Mouse (Mus musculus): ENCODE measurements around the gene Ube2i. TPM values are rescaled to one million over a fixed set of nuclear protein-coding genes. Genes with fewer than 3 reads are reported as not detected.
A peak's percentile ranks its signal among the peaks of the same experiment; 100 is the strongest.
"Not testable (repeated sequence)": the region's sequence is repeated elsewhere in the genome, so short reads cannot be mapped to it uniquely, and the experiment has no call there.

The Ube2i gene
- polyA plus RNA-seq, 1 experiment from 2014 or later, result 459 TPM

DNA sequence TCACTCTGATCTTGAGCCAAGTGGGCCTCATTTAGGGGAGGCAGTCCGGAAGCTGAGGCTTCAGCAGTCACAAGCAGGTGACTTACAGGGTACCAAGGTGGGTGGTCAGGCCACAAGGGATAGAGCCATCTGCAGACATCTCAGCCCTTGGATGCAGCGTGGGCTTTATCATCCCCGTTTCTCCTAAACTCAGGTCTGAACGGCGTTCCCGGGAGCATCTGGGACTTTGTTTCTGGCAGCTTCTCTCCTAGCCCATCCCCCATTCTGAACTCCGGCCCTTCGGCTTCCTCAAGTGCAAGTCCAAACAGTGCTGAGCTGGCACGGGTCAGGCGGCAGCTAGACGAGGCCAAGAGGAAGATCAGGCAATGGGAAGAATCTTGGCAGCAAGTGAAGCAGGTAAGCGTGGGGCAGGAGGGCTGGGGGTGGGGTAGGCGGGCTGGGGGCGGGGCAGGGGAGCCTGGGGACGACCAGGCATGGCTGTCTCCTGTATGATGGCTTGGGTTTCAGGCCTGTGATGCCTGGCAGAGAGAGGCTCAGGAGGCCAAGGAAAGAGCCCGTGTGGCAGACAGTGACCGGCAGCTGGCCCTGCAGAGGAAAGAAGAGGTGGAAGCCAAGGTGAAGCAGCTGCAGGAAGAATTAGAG is 44.3 kb downstream of the Ube2i start:
- H3K36me3 ChIP-seq, result peaks cover 49% of the 10 kb centered on the region

DNA sequence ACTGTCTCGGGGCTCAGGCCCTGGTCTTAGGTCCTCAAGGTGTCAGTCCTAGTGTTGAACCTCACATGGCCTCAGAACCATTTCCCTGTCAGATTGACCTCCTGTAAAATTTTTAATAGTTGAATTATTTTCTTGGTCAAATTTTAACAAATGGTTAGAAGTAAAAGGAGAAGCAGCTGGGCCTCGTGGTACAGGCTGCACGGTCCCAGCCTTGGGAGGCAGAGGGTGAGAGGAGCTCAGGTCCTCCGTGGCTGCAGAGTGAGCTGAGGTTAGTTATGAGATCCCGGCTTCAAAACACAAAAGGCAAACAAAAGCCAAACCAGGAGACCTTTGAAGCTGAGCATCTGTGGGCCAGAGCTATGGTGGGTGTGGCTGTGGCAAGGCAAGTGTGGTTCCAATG is 46.4 kb downstream of the Ube2i start:
- no peak overlapping the region for H3K27ac ChIP-seq (ENCODE audit: poor library complexity, severe bottlenecking)
- no peaks in the 10 kb centered on the region for H3K9me3 ChIP-seq (replicated peaks)
- H3K4me2 ChIP-seq, result no peak overlapping the region
- 89% methylated on average over 5 of the region's 5 CpGs for WGBS
- no peaks in the 10 kb centered on the region for H3K4me1 ChIP-seq (replicated peaks)
- no peaks in the 10 kb centered on the region for H3K27me3 ChIP-seq (replicated peaks)
- no peak overlapping the region for H3K9ac ChIP-seq
- peaks cover 41% of the 10 kb centered on the region for H3K36me3 ChIP-seq
- ATAC-seq (ENCODE audit: insufficient number of reproducible peaks, low FRiP score), result no peak
- no peak overlapping the region for H3K4me3 ChIP-seq

More for the DNA sequence above, 44.3 kb downstream of the Ube2i start:
- H3K9ac ChIP-seq; H3K27ac ChIP-seq (ENCODE audit: poor library complexity, severe bottlenecking); H3K9me3 ChIP-seq (replicated peaks); H3K4me3 ChIP-seq; H3K27me3 ChIP-seq (replicated peaks); H3K4me1 ChIP-seq (replicated peaks); ATAC-seq (ENCODE audit: insufficient number of reproducible peaks, low FRiP score); H3K4me2 ChIP-seq: not testable (repeated sequence)
- WGBS, result 80% methylated on average over 17 of the region's 17 CpGs

DNA sequence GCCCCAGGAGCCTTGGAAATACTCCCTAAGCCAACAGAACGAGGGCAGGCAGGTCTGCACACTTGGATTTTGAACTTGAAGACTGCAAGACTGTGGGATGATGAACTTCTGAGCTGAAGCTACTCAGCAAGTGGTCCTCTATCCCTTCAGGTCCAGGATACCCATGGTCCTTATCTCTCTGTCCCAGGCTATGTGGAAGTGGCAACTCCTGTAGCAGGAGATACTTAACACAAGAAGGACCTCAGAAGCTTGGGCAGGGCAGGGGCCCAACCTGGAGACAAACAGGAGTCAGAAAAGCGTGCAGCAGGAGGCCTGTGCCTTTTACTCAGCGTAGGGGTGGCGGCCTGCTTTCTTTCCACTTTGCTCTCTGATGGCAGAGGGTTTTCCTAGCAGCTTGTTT is 48.8 kb downstream of the Ube2i start:
- Histone ChIP-seq H3K27me3 (replicated peaks) (no peaks in the 10 kb centered on the region), H3K4me1 (replicated peaks) (peaks cover 16% of the 10 kb centered on the region), H3K4me3 (no peak overlapping the region), H3K36me3 (peaks cover 31% of the 10 kb centered on the region), H3K9me3 (replicated peaks) (no peaks in the 10 kb centered on the region), H3K4me2 (no peak overlapping the region), H3K9ac (no peak overlapping the region), H3K27ac (ENCODE audit: poor library complexity, severe bottlenecking) (no peak overlapping the region)
- 78% methylated on average over 4 of the region's 4 CpGs for WGBS
- ATAC-seq (ENCODE audit: insufficient number of reproducible peaks, low FRiP score), result no peak

DNA sequence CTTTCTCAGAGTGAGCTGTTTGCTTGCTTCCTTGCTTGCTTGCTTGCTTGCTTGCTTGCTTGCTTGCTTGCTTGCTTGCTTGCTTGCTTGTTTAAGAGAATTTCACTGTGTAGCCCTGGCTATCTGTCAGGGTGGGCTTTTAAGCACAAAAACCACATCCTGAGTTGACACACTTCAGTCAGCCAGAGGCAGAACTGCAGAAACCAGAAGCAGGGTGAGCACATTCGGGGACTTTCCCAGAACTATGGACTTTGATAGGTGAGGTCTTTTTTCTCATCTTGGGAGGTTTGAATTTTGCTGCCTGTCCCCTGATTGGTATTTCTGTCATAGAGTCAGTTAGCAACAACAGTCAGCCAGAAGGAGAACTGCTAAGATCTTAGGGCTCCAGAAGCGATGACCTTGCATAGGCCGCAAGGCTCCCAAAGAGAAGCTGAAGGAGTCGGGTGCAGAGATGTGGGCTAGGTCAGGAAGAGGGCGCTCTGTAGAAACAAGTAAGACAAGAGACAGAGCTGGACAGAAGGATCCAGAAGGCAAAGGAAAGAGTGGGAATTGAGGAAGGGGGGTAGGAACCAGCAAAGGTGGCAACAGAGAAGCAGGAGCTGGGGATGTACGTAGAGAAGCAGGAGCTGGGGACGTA is 49.7 kb downstream of the Ube2i start:
- ATAC-seq (ENCODE audit: insufficient number of reproducible peaks, low FRiP score), result no peak
- Histone ChIP-seq H3K4me1 (replicated peaks) (peaks cover 16% of the 10 kb centered on the region), H3K27me3 (replicated peaks) (no peaks in the 10 kb centered on the region), H3K27ac (ENCODE audit: poor library complexity, severe bottlenecking) (peak overlapping the region; percentile 10; the same call in 1 of the 2 replicates), H3K36me3 (peaks cover 24% of the 10 kb centered on the region), H3K9me3 (replicated peaks) (no peaks in the 10 kb centered on the region), H3K4me2 (peak overlapping the region; percentile 37), H3K9ac (no peak overlapping the region), H3K4me3 (peak overlapping the region; percentile 7; the same call in 1 of the 2 replicates)
- WGBS, result 82% methylated on average over 7 of the region's 7 CpGs

DNA sequence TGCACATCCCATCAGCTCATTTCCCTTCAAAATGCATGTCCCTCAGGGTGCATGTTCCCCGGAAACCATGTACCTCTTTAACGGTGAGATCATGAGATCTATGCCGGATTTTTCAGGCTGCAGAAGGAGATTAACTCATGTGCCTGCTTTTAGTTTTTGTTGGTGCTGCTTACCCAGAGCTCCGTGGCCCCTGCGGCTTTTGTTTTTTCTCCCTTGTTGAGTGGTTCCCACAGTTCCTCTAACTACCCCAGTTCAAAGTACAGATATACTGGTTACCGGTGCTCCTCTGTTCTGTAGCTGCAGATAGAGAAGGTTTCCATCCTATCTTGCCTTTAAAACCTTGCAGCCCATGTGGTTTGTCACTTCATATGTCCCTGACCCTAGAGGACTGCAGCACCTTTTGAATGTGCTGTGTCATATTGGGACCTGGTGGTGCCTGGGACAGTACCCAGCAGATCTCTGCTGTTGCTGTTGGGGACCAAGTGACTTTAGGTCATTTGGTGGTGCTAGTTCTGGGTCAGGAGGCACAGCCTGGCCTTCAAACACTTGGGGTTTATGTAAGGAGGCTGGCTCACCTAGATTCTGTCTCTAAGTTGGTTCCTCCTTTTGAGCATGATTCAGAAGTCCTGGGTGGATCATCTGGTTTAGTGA is 51.3 kb downstream of the Ube2i start:
- peak overlapping the region; percentile 76 for H3K27ac ChIP-seq (ENCODE audit: poor library complexity, severe bottlenecking)
- H3K4me1 ChIP-seq (replicated peaks), result peaks cover 16% of the 10 kb centered on the region
- peak overlapping the region; percentile 92 for H3K4me2 ChIP-seq
- 41% methylated on average over 6 of the region's 6 CpGs for WGBS
- ATAC-seq (ENCODE audit: insufficient number of reproducible peaks, low FRiP score), result peak; percentile 70
- H3K4me3 ChIP-seq, result peak overlapping the region; percentile 56
- H3K9me3 ChIP-seq (replicated peaks), result no peaks in the 10 kb centered on the region
- H3K9ac ChIP-seq, result peak overlapping the region; percentile 28; the same call in 1 of the 2 replicates
- peaks cover 31% of the 10 kb centered on the region for H3K36me3 ChIP-seq
- H3K27me3 ChIP-seq (replicated peaks), result no peaks in the 10 kb centered on the region

DNA sequence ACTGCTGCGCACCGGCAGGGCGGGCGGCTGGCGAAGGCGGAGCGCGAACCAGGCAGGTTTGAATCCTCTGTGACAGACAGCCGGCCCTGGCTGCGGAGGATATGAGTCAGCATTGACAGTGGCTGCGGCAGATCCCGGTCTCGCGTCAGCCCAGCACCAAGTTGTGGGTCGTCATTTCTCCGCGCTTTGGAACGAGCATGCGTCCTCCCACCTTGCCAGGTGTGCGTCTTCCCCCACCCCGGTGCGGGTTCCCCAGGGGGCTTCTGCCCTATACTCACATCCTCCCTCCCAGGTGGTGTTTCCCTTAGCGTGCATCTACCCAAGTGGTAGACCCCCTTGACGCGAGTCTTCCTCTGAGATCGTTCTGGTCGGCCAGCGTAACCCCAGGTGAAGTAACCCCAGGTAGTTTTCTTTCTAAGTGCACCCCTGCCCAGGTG is 51.9 kb downstream of the Ube2i start:
- peak overlapping the region; percentile 28; the same call in 1 of the 2 replicates for H3K9ac ChIP-seq
- not testable (repeated sequence) for H3K27me3 ChIP-seq (replicated peaks); H3K9me3 ChIP-seq (replicated peaks)
- H3K4me3 ChIP-seq, result peak overlapping the region; percentile 56
- H3K4me2 ChIP-seq, result peak overlapping the region; percentile 92
- WGBS, result 11% methylated on average over 16 of the region's 28 CpGs
- peak; percentile 84 for ATAC-seq (ENCODE audit: insufficient number of reproducible peaks, low FRiP score)
- H3K27ac ChIP-seq (ENCODE audit: poor library complexity, severe bottlenecking), result peak overlapping the region; percentile 76
- peaks cover 16% of the 10 kb centered on the region for H3K4me1 ChIP-seq (replicated peaks)
- H3K36me3 ChIP-seq, result peaks cover 34% of the 10 kb centered on the region

DNA sequence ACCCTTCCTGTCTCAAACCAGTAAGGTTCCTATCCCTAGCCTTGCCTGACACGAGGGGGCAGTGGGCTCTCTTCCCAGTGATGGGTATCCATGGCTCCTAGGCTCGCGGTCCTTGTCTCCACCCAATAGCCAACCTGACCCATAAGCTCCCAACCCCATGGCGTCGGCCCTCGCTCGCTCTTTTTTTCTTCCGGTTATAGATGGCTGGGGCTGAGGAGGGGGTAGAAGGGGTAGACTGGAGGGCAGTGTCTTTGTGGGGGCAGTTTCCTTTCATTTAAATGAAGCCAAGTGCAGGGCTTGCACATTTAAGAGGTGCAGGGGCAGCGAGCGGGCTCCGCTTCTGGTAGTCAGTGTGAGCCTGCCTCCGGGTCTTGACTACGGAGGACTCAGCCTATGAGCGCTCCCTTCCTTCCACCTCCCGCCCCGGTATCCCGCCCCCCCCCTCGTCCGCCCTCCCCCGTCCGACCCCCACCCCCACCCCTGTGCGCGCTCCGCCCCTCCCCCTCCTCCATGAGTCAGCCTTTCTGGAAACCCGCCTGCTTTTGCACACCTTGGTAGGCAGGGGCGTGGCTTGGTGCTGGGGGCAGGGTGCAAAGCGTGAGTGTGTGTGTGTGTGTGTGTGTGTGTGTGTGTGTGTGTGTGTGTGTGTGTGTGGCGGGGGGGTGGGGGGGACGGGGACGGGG is 52.5 kb downstream of the Ube2i start:
- H3K9ac ChIP-seq, result peak overlapping the region; percentile 72
- H3K4me2 ChIP-seq, result peak overlapping the region; percentile 92
- H3K4me3 ChIP-seq, result peak overlapping the region; percentile 56
- ATAC-seq (ENCODE audit: insufficient number of reproducible peaks, low FRiP score), result peak; percentile 86
- H3K4me1 ChIP-seq (replicated peaks), result peaks cover 16% of the 10 kb centered on the region
- H3K36me3 ChIP-seq, result peaks cover 36% of the 10 kb centered on the region
- H3K9me3 ChIP-seq (replicated peaks), result no peaks in the 10 kb centered on the region
- H3K27ac ChIP-seq (ENCODE audit: poor library complexity, severe bottlenecking), result 0 out of 2 replicates have a peak overlapping the region, but pooled peaks have one; percentile 35
- WGBS, result 2% methylated on average over 15 of the region's 30 CpGs
- no peaks in the 10 kb centered on the region for H3K27me3 ChIP-seq (replicated peaks)

DNA sequence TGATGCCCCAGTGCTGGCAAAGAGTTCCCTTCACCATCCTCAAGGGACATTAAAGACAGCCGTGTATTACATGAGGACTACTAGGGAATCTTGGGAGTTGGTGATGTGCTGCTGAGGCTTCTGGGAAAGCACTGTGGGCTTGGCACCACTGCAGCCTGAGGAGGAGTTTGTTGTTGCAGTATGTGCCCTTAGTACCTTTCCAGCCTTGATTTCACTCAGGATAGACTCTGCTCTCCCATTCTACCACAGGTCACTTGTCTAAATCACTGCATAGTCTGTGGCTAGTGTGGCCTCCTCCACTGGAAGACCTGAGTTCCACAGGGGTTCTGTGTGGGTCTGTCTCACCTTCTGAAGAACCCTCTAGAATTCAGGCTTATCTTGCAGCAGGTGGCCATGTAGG is 53.7 kb downstream of the Ube2i start:
- Histone ChIP-seq H3K4me1 (replicated peaks) (peaks cover 16% of the 10 kb centered on the region), H3K9ac (no peak overlapping the region), H3K27ac (ENCODE audit: poor library complexity, severe bottlenecking) (no peak overlapping the region), H3K27me3 (replicated peaks) (no peaks in the 10 kb centered on the region), H3K4me2 (no peak overlapping the region), H3K4me3 (no peak overlapping the region), H3K36me3 (peaks cover 36% of the 10 kb centered on the region), H3K9me3 (replicated peaks) (no peaks in the 10 kb centered on the region)
- no peak for ATAC-seq (ENCODE audit: insufficient number of reproducible peaks, low FRiP score)
- 61% methylated on average over 1 of the region's 1 CpGs for WGBS

DNA sequence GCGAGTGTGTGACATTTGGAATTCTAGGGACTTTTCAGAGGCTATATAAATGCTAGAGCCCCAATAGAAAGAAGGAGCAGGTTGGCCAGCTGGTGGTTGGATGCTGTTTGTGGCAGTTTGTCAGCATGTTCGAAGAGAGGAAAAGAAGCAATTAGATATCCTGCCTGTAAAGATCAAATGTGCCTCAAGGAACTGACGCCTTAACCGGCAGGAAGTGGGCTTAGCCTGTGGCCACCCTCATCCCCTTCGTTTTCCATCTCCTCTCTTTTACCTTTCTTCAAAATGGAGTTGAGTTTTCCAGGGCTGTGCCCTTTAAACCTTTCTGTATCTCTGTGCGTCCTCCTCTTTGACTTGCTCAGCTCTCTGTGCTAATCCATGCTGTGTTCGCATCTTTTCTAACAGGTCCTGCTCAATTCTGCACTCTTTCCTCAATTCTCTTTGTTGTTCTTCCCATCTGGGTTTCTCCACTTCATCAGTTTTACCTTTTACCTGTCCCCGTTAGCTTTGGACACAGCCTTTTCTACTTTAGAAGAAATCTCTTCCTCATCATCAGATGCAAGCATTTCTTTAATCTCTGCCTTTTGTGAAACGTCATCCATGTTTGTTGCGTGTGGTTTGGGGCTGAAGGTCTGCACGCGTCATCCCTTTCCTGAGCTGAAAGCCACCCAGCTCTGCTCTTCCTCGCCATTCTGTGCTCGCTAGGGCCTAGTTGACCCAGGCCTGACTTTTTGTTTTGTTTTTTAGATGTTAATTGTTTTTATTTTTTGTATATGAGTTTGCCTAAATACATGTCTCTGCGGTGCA is 54.7 kb downstream of the Ube2i start:
- no peak overlapping the region for H3K4me3 ChIP-seq
- H3K36me3 ChIP-seq, result peaks cover 44% of the 10 kb centered on the region
- H3K27ac ChIP-seq (ENCODE audit: poor library complexity, severe bottlenecking), result no peak overlapping the region
- ATAC-seq (ENCODE audit: insufficient number of reproducible peaks, low FRiP score), result no peak
- no peak overlapping the region for H3K4me2 ChIP-seq
- no peaks in the 10 kb centered on the region for H3K27me3 ChIP-seq (replicated peaks)
- H3K9me3 ChIP-seq (replicated peaks), result no peaks in the 10 kb centered on the region
- peaks cover 16% of the 10 kb centered on the region for H3K4me1 ChIP-seq (replicated peaks)
- H3K9ac ChIP-seq, result no peak overlapping the region
- WGBS, result 88% methylated on average over 15 of the region's 15 CpGs

DNA sequence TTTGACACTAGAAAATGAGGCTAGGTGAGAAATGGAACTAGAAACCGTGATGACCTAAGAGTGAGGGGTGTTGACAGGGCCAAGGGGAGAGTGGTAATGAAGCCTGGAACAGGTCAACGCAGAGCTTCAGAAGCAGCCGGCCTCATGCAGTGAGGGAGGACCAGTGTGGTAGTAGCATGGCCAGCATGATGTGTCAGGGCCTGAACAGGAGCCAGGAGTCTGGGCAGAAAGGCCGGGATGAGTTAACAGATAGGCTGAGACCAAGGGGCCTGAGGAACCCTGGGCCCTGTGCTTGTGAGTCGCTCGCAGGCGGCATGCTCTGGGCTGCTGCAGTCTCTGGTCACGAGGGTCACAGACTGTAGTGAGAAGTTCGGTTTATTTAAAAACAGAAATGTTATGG is 55.5 kb downstream of the Ube2i start:
- H3K36me3 ChIP-seq, result peaks cover 51% of the 10 kb centered on the region
- H3K27ac ChIP-seq (ENCODE audit: poor library complexity, severe bottlenecking), result no peak overlapping the region
- H3K4me3 ChIP-seq, result no peak overlapping the region
- WGBS, result 78% methylated on average over 9 of the region's 9 CpGs
- peaks cover 16% of the 10 kb centered on the region for H3K4me1 ChIP-seq (replicated peaks)
- H3K27me3 ChIP-seq (replicated peaks), result no peaks in the 10 kb centered on the region
- H3K4me2 ChIP-seq, result no peak overlapping the region
- no peak overlapping the region for H3K9ac ChIP-seq
- H3K9me3 ChIP-seq (replicated peaks), result no peaks in the 10 kb centered on the region
- ATAC-seq (ENCODE audit: insufficient number of reproducible peaks, low FRiP score), result no peak
